Mouse (Mus musculus) ovary, adult 18-20 months (tissue): ENCODE data around the gene Ucp3.

Source experiments
- DNase-seq: peaks from one replicate; pipeline ENCODE4 v3.0.0; 2022; ENCODE audit warnings: low spot score, mixed read lengths

Ucp3 gene

GRCm38 (mm10) chr7:100472777-100473176, at the start of gene Ucp3:
Gene Ucp3 (plus strand): TSS chr7:100472990.
- DNase-seq: no peak

- no peak for DNase-seq
Observed at GRCm38 (mm10) chr7:100425795-100426194, 47.0 kb upstream of the Ucp3 start.

GRCm38 (mm10) chr7:100429102-100429501, 43.7 kb upstream of the Ucp3 start:
- peak; percentile 12 for DNase-seq

GRCm38 (mm10) chr7:100429911-100430310, 42.9 kb upstream of the Ucp3 start:
- DNase-seq: no peak

GRCm38 (mm10) chr7:100431103-100431502, 41.7 kb upstream of the Ucp3 start:
- peak; percentile 30 for DNase-seq

- no peak for DNase-seq
Observed at GRCm38 (mm10) chr7:100433295-100433694, 39.5 kb upstream of the Ucp3 start.

GRCm38 (mm10) chr7:100443728-100444127, 29.1 kb upstream of the Ucp3 start:
- DNase-seq: no peak

GRCm38 (mm10) chr7:100446271-100446670, 26.5 kb upstream of the Ucp3 start:
- no peak for DNase-seq

GRCm38 (mm10) chr7:100448530-100448929, 24.3 kb upstream of the Ucp3 start:
- DNase-seq: no peak

GRCm38 (mm10) chr7:100448985-100449384, 23.8 kb upstream of the Ucp3 start:
- no peak for DNase-seq

- no peak for DNase-seq
Observed at GRCm38 (mm10) chr7:100458153-100458552, 14.6 kb upstream of the Ucp3 start.

- no peak for DNase-seq
Observed at GRCm38 (mm10) chr7:100459862-100460261, 12.9 kb upstream of the Ucp3 start.

GRCm38 (mm10) chr7:100461621-100462151, 11.1 kb upstream of the Ucp3 start:
- DNase-seq: peak; percentile 47

GRCm38 (mm10) chr7:100463194-100463593, 9.6 kb upstream of the Ucp3 start:
- peak; percentile 39 for DNase-seq

- DNase-seq: no peak
Observed at GRCm38 (mm10) chr7:100463757-100464156, 9.0 kb upstream of the Ucp3 start.

GRCm38 (mm10) chr7:100464248-100464647, 8.5 kb upstream of the Ucp3 start:
- no peak for DNase-seq

GRCm38 (mm10) chr7:100465248-100465647, 7.5 kb upstream of the Ucp3 start:
- no peak for DNase-seq

- DNase-seq: peak; percentile 88
Observed at GRCm38 (mm10) chr7:100465656-100466309, 7.0 kb upstream of the Ucp3 start.

- DNase-seq: no peak
Observed at GRCm38 (mm10) chr7:100466781-100467510, 5.8 kb upstream of the Ucp3 start.

GRCm38 (mm10) chr7:100468761-100469160, 4.0 kb upstream of the Ucp3 start:
- no peak for DNase-seq

GRCm38 (mm10) chr7:100469502-100469901, 3.3 kb upstream of the Ucp3 start:
- DNase-seq: no peak

- no peak for DNase-seq
Observed at GRCm38 (mm10) chr7:100470796-100471406, 1.9 kb upstream of the Ucp3 start.

GRCm38 (mm10) chr7:100471407-100471797, 1.4 kb upstream of the Ucp3 start:
- no peak for DNase-seq
